Mouse (Mus musculus) lung, embryonic 14.5 days (tissue): ENCODE results near the gene Kirrel3. TPM values are rescaled to one million over a fixed set of nuclear protein-coding genes. Genes with fewer than 3 reads are reported as not detected.
A peak's percentile ranks its signal among the peaks of the same experiment; 100 is the strongest.

Source experiments
- ATAC-seq: fragments of 200-750 bp; cut with Nextera tagmentation; 2 replicates; pipeline ENCODE4 v1.8.0; 2017; ENCODE audit warnings: mild to moderate bottlenecking, moderate TSS enrichment, moderate library complexity; ENCODE audit not compliant: insufficient read depth
- DNase-seq: peaks from one replicate; pipeline ENCODE4 v3.0.0-alpha.2; 2015
- H3K27ac ChIP-seq: fragments of 300-500 bp; sonication (generic); 2 replicates; pipeline ENCODE4 v1.5.1; 2014; ENCODE audit warnings: low read depth, mild to moderate bottlenecking, moderate library complexity
- H3K27me3 ChIP-seq: fragments of 300-500 bp; sonication (generic); 2 replicates; pipeline ENCODE4 v1.6.1; 2014; ENCODE audit warnings: low read length, control low read depth; ENCODE audit not compliant: insufficient read depth
- H3K36me3 ChIP-seq: fragments of 300-500 bp; sonication (generic); 2 replicates; pipeline ENCODE4 v1.6.1; 2014; ENCODE audit warnings: control low read depth; ENCODE audit not compliant: insufficient read depth
- H3K4me1 ChIP-seq: fragments of 300-500 bp; sonication (generic); 2 replicates; pipeline ENCODE4 v1.6.1; 2014; ENCODE audit warnings: antibody characterized with exemption, control low read depth; ENCODE audit not compliant: insufficient read depth
- H3K4me2 ChIP-seq: fragments of 300-500 bp; sonication (generic); 2 replicates; pipeline ENCODE4 v1.6.1; 2014; ENCODE audit warnings: mild to moderate bottlenecking
- H3K4me3 ChIP-seq: fragments of 300-500 bp; sonication (generic); 2 replicates; pipeline ENCODE4 v1.5.1; 2014; ENCODE audit warnings: low read depth, low read length
- H3K9ac ChIP-seq: fragments of 300-500 bp; sonication (generic); 2 replicates; pipeline ENCODE4 v1.6.1; 2014
- H3K9me3 ChIP-seq: fragments of 300-500 bp; sonication (generic); 2 replicates; pipeline ENCODE4 v1.6.1; 2016; ENCODE audit warnings: low read depth, low read length, control low read depth
- CTCF ChIP-seq: IDR thresholded peaks from 2 replicates; pipeline ENCODE4 v1.5.1; 2016; ENCODE audit warnings: antibody characterized with exemption, low read depth
- WGBS: fragments of 180-500 bp; shearing (Covaris S2); extraction: QIAGEN DNeasy Blood & Tissue Kit; methylation state at CpG from one replicate; pipeline ENCODE4 v1.1.7; 2014; 5-methylcytosine and 5-hydroxymethylcytosine counted together
- polyA plus RNA-seq: library from polyadenylated mRNA; unstranded; fragments of >200 nt; fragmentation: Nextera tagmentation; extraction: Ambion mirVana; gene quantifications from 2 replicates; pipeline ENCODE4 v1.2.1, GENCODE M21; 2014

Kirrel3 gene
- polyA plus RNA-seq, 1 experiment from 2014 or later, result 1.4 TPM

DNA sequence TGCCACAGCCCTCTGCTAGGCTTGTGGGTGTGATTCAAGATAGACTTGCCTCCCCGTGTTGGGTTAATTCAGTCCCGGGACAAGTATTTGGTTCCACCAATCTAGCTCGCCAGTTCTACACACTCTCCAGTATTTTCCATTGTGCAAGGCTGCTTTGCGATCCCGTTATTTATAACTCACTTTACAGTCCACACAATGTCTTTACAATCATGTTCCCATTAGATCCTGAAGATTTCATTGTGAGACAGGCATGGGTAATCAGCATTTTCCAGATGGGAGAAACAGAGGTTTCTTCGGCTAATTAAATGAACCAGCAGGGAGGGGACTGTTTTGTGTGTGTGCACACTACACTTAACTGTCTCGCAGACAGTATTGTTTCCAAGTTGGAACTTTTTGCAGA, 557.9 kb downstream of the Kirrel3 start:
- H3K9me3 ChIP-seq, result no peaks in the 10 kb centered on the region
- H3K4me2 ChIP-seq, result no peak overlapping the region
- no peak for TF ChIP-seq CTCF
- no peaks in the 10 kb centered on the region for H3K27me3 ChIP-seq
- WGBS, result 74% methylated on average over 7 of the region's 7 CpGs
- no peak overlapping the region; the same call in 1 of the 2 replicates for H3K27ac ChIP-seq
- no peak overlapping the region for H3K4me3 ChIP-seq
- no peak for DNase-seq
- peaks cover 21% of the 10 kb centered on the region for H3K4me1 ChIP-seq
- no peak for ATAC-seq
- peaks cover 15% of the 10 kb centered on the region for H3K36me3 ChIP-seq
- H3K9ac ChIP-seq, result no peak overlapping the region

DNA sequence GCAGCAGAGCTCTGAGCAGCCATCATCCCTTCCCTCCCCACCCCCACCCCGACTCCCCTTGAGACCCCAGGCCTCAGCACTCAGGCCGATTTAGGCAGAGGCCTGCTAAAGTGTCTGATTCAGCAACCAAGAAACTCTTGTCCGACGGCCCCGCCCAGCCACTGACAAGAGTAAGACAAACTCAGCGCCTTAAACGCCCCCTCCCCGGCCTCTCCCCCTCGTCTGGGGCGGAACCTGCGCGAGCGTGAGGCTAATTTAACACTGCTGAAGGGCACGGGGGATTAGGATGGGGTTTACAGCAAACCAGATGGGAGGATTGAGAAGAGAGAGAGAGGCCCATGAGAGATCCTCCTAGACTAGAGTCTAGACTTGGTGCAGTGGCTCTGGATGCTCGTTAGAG, 558.8 kb downstream of the Kirrel3 start:
- peak; percentile 65 for DNase-seq
- no peak for TF ChIP-seq CTCF

DNA sequence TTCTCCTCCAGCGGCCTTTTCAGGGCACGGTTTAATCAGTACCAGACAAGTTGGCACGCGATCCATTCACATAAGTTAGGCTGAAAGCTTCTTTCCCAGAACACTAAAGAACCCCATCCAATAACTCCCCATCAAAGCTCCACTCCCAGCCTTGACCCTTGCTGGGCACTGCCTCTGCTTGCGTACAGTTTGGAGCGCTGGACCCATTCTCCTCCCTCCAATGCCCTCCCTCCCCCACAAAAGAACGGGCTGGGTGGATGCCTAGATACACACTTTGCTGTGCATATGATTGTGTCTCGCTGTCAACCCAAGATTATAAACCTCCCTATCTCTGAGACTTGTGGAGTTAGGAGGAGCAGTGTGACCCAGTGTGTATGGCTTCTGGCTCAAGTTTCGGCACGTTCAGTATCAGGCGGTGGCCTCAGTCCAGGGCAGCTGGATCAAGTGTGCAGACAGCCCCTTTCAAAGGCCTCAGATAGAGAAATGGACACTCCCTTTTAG, 559.4 kb downstream of the Kirrel3 start:
- Histone ChIP-seq H3K9me3 (no peaks in the 10 kb centered on the region), H3K4me2 (no peak overlapping the region), H3K27me3 (no peaks in the 10 kb centered on the region), H3K27ac (peak overlapping the region; percentile 77), H3K4me1 (peaks cover 20% of the 10 kb centered on the region), H3K9ac (no peak overlapping the region), H3K4me3 (no peak overlapping the region), H3K36me3 (peaks cover 15% of the 10 kb centered on the region)
- DNase-seq, result peak; percentile 80
- ATAC-seq, result peak; percentile 74
- WGBS, result 48% methylated on average over 11 of the region's 11 CpGs
- no peak for TF ChIP-seq CTCF

More for the DNA sequence above, 558.8 kb downstream of the Kirrel3 start:
- peak overlapping the region; percentile 13; the same call in 1 of the 2 replicates for H3K9ac ChIP-seq
- peak overlapping the region; percentile 3; the same call in 1 of the 2 replicates for H3K4me2 ChIP-seq
- H3K27me3 ChIP-seq, result no peaks in the 10 kb centered on the region
- H3K27ac ChIP-seq, result peak overlapping the region; percentile 77
- peaks cover 15% of the 10 kb centered on the region for H3K36me3 ChIP-seq
- H3K4me1 ChIP-seq, result peaks cover 21% of the 10 kb centered on the region
- H3K4me3 ChIP-seq, result no peak overlapping the region
- 13% methylated on average over 15 of the region's 15 CpGs for WGBS
- no peaks in the 10 kb centered on the region for H3K9me3 ChIP-seq
- peak; percentile 5; the same call in 1 of the 2 replicates for ATAC-seq

DNA sequence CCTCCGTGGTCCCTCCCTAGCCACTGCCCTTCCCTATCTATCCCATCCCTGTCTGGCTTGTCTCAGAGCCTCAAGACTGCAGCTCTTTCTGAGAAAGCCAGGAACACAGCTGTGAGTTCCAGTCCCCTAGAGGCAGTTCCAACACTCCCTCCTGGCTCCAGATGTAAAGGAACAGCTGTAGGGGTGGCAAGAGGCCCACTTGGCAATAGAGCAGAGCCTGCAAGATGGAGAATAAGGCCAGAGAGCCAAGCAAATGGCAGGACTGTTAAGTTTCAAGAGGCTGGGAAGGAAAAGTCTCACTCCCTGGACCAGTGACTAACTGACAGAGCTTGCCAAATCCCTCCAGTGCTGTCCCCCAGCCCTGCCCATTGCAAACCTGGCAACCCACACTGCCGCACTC, 560.1 kb downstream of the Kirrel3 start:
- ATAC-seq (peak; percentile 92), DNase-seq (peak; percentile 93)
- Histone ChIP-seq H3K36me3 (peaks cover 15% of the 10 kb centered on the region), H3K27ac (peak overlapping the region; percentile 77), H3K27me3 (no peaks in the 10 kb centered on the region), H3K4me3 (no peak overlapping the region), H3K9ac (no peak overlapping the region), H3K4me1 (peaks cover 17% of the 10 kb centered on the region), H3K9me3 (no peaks in the 10 kb centered on the region), H3K4me2 (no peak overlapping the region)
- TF ChIP-seq CTCF, result peak; percentile 18; the same call in 1 of the 2 replicates
- whole genome bisulfite sequencing, result 40% methylated on average over 2 of the region's 2 CpGs

- ATAC-seq (no peak), DNase-seq (no peak)
- Histone ChIP-seq H3K4me3 (no peak overlapping the region), H3K9me3 (no peaks in the 10 kb centered on the region), H3K27me3 (no peaks in the 10 kb centered on the region), H3K4me2 (no peak overlapping the region), H3K36me3 (peaks cover 31% of the 10 kb centered on the region), H3K9ac (no peak overlapping the region), H3K27ac (no peak overlapping the region), H3K4me1 (peaks cover 17% of the 10 kb centered on the region)
- WGBS, result 68% methylated on average over 6 of the region's 6 CpGs
- no peak for TF ChIP-seq CTCF
These were observed 562.8 kb downstream of the Kirrel3 start for GRCm38 (mm10) chr9:35048449-35048848.

DNA sequence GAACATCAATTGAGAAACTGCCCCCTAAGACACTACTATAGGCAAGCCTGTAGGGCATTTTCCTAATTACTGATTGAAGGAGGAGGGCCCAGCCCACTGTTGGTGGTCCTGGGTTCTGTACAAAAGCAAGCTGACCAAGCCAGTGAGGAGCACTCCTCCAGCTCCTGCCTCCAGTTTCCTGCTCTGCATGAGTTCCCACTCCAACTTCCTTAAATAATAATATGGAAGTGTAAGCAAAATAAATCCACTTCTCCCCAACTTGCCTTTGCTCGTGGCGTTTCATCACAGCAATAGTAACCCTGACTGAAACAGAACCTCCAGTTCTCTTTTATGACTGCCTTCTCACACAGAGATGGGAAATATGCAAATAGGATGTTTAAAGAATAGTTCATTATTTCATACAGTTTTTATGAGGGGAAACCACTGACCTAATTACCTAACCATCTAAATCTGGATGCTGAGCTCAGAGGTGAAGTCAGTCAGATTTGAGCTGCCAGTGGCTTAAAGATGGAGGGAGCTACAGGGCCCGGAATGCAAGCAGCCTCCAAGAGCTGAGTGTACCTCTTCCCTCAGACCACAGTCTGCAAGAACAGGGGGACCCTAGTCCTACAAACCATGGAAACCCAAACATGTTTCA, 564.3 kb downstream of the Kirrel3 start:
- Histone ChIP-seq H3K4me3 (no peak overlapping the region), H3K9me3 (no peaks in the 10 kb centered on the region), H3K9ac (no peak overlapping the region), H3K4me2 (no peak overlapping the region), H3K4me1 (0 out of 2 replicates have a peak, but pooled peaks cover 6% of the 10 kb centered on the region), H3K27me3 (no peaks in the 10 kb centered on the region), H3K27ac (no peak overlapping the region), H3K36me3 (peaks cover 35% of the 10 kb centered on the region)
- TF ChIP-seq CTCF, result no peak
- 83% methylated on average over 3 of the region's 3 CpGs for WGBS
- DNase-seq, result no peak
- no peak for ATAC-seq

DNA sequence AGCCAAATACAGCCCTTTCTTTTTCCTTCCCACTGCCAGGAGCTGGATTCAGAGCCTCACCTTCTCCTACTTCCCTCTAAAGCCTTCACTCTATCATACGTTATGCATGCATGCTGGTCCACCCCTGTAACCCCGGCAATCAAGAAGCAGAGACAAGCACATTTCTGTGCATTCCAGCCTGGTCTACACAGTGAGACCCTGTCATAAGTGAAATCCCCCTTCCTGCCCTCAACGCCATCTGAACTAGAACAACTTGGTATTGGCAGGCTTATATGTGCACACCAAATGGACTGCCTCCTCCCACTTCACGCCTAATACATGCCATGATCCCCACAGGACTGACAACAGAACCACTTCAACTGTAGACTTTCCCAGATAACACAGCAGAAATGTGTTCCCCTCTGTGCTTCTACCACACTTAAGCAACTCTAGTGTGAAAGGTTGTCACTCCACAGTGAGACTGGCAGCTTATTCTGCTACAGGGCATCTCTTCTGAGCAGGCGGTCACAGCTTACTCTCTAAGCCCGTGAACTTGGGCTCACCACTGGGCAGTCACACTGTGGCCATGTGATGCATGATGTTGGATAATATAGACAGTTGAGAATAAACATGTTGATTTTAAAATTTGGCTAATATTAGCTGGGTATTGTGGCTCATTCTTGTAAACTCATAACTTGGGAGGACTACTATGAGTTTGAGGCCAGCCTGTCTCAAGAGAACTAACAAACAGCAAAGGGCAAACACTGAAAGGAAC, 565.2 kb downstream of the Kirrel3 start:
- Histone ChIP-seq H3K27ac (no peak overlapping the region), H3K9ac (no peak overlapping the region), H3K27me3 (no peaks in the 10 kb centered on the region), H3K9me3 (no peaks in the 10 kb centered on the region), H3K36me3 (peaks cover 35% of the 10 kb centered on the region), H3K4me2 (no peak overlapping the region), H3K4me3 (no peak overlapping the region), H3K4me1 (no peaks in the 10 kb centered on the region)
- DNase-seq (no peak), ATAC-seq (no peak)
- TF ChIP-seq CTCF, result no peak
- 91% methylated on average over 6 of the region's 6 CpGs for WGBS
